Mouse (Mus musculus) urinary bladder, postnatal 14 days (tissue): Measurements from ENCODE around the gene Slc10a4.

Source experiments
- DNase-seq: peaks from one replicate; pipeline ENCODE4 v3.0.0; 2021; ENCODE audit warnings: low spot score

Slc10a4 gene

DNA sequence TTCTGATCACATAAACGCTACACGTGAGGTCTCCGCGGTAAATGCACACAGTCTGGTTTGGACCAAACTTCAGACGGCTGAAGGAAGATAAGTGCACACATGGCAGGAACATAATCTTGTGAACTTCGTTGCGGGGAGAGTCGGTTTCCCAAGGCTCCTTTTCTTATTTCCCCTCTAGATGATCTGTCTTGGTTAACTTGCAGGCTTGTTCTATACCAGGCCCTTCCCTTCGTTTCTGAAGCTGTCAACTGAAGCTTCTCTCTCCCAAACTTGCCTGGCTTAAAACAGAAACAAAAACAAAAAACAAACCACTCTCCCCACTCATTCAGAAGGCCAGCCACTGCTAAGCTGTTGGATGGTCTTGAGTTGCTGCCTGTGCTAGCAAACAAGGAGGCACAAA, 8.1 kb downstream of the Slc10a4 start:
- no peak for DNase-seq

DNA sequence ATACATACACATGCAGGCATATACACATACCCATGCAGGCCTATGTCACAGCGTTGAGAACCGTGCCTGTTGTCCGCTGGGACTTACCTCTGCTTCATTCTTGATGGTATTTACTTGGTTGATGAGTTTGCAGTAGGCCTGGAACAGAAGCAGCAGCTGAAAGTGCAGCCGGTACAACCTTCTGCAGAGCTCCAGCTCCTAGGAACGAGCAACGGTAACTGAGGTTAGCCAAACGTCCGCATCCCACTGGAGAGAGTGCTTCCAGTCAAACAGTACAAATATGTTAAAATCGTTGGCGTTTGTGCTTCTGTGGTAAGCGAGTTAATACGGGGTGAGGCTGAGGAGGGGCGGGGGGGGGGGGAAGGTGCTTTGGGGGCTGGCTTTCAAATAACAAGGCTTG, 17.1 kb downstream of the Slc10a4 start:
- DNase-seq, result no peak

DNA sequence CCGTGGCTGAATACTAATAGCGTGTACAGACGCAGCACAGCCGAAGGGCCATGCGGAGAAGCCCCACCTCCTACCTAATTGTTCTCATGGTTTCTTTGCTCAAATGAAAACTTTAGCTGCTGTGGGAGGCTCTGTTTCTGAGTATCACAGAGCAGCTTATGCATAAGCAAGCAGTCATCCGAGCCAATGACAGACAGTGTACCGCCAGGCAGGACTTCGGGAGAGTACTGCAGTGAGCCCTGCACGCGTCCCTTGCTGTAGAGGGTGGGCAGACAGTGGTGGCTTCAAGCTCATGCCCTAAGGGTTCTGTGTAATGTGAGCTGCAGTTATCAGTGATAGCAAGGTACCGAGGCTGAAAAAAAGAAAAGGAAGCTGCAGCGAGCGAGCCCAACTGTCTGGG, 22.0 kb downstream of the Slc10a4 start:
- DNase-seq, result no peak

DNA sequence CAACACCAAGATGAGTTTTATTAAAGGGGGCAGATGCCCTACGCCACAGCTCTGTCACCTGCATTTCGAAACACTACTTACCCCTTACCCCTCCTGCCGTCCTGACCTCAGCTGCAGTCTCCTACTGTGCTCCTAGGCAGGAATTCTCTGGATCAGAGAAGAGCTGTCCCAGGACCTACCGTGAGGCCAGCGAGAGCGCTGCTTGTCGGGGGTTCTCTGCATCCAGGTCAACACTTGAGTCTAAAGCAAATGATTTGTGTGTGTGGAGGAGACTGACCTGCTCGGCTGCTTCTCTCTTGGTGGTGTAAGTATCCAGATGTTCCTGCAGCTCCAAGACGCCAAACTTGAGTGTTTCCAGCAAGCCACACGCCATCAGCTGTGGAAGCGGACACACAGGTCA, 25.8 kb downstream of the Slc10a4 start:
- DNase-seq, result no peak

DNA sequence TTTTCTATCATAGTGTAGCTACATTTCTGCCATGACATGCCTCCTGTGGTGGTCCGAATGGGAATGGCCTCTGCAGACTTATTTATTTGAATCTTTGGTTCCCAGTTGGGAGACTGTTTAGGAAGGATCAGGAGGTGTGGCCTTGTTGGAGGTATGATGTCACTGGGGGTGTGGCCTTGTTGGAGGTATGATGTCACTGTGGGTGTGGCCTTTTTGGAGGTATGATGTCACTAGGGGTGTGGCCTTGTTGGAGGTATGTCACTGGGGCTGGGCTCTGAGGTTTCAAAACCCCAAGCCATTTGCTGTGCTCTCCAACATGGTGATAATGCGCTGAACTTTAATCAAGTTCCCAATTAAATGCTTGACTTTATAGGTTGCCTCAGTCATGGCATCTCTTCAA, 37.4 kb downstream of the Slc10a4 start:
- no peak for DNase-seq

DNA sequence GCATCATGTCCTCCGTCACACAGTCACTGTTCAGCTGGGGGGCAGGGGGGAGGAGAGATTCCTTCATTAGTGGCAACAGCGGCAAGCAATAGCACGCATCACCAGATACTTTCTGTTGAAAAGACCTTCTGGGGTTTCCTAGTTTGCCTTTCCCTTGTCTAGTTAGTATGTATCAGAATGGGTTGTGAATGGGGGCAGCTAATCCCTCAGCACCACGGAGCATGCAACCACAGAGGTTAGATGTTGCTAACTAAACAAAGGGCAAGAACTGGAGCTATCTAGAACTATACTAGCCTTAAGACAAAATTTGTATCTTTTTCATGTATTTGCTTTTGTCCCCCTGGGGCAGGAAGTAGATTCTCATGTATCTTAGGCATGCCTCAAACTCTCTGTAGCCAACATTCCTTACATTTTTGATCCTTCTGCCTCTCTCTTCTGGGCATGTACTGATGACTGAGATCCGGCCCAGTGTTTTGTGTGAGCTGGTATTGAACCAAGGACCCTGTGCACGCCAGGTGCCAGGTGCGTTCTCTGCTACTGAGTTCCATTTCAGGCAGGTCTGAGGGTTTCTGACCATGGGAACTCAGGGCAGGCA, 41.1 kb downstream of the Slc10a4 start:
- no peak for DNase-seq

DNA sequence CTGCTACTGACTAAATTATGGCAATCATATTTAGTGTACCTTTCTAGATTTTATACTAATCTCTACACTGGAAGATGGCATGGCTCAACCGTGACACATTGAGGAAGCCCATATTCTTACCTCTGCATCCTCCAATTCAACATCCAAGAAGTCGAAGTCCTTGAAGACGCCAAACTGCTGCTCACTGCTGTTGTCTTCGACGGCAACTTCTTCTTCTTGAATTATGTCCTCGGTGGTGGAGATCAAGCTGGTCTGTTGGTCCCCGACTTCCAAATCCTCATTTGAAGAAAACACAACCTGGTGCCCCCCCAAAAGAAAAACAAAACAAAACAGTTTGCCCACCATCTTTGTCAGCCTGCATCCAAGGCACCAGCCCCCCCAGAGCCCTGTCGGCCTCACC, 47.2 kb downstream of the Slc10a4 start:
- no peak for DNase-seq

DNA sequence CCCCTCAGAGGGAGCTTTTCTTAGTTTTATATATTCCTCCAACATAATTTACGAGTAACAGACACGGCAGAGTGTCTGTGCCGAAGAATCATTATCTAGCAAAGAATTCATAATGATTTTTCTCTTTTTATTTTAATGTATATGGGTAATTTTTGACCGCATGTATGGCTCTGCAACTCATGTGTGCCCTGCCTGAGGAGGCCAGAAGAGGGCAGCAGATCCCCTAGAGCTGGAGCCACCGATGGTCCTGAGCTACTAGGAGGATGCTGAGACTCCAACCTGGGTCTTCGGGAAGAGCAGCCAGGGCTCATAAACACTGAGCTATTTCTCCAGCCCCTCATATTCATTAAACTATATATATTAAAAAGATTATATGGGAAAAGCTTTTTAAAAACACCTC, 49.8 kb downstream of the Slc10a4 start:
- no peak for DNase-seq

DNA sequence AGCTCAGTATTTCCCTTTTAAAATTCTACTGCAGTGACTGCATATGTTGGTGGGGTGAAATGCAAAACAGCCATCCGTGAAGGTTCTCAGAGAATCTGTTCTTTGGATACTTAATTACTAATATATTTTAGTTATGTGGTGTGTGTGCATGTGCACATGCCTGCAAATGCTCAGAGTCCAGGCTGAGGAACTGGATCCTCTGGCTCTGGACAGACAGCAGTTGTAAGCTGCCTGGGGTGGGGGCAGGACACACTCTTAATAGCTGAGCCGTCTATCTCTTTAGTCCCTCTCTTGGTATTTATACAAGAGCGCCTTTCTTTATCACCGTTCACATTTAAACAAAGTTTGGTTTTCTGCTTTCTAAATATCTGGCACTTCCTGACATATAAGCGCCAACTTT, 50.3 kb downstream of the Slc10a4 start:
- DNase-seq, result no peak

DNA sequence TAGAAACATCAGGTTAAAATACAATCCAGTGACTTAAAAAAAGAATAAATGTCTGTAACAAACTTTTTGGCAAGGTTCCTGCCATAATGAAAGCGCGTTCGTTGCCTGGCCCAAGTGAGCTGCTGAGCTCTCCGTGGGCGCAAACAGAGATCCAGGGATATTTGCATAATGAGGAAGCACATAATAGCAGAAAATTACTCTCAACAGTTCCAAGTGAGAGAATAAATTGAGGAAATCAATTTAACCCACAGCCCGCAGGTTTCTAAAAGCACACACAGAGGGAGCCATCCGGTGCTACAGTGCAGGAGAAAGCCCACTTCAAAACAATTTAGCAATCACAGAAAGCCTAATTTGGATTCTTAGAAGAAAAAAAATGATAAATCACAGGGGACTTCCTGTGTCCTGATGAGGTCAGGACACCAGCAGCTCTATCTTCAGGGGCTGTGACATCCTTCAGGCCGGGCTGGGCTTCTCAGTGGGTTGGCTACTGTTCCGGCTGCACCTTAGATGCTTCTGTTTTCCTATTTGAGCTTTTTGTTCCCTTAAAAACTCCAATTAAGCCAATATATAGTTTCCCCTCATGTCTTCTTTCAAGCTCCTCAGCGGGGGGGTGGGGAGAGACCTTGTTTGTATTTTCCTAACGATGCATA, 54.9 kb downstream of the Slc10a4 start:
- no peak for DNase-seq
